Mouse (Mus musculus): ENCODE measurements around the gene Pcna. TPM values are rescaled to one million over a fixed set of nuclear protein-coding genes. Genes with fewer than 3 reads are reported as not detected.
A peak's percentile ranks its signal among the peaks of the same experiment; 100 is the strongest.
"Not testable (repeated sequence)": the region's sequence is repeated elsewhere in the genome, so short reads cannot be mapped to it uniquely, and the experiment has no call there.

Gene Pcna
- total RNA-seq (2015; ENCODE audit: low replicate concordance), result 310 and 324 TPM in 2 replicates
- total RNA-seq (2017; ENCODE audit: low replicate concordance), result 228 and 255 TPM in 2 replicates

- peak; percentile 95 for ATAC-seq (replicated peaks; ENCODE audit: low FRiP score, poor library complexity, severe bottlenecking)
Measured at GRCm38 (mm10) chr2:132252542-132253528, at the start of gene Pcna. TSS of gene Pcna (minus strand) at chr2:132253314.

DNA sequence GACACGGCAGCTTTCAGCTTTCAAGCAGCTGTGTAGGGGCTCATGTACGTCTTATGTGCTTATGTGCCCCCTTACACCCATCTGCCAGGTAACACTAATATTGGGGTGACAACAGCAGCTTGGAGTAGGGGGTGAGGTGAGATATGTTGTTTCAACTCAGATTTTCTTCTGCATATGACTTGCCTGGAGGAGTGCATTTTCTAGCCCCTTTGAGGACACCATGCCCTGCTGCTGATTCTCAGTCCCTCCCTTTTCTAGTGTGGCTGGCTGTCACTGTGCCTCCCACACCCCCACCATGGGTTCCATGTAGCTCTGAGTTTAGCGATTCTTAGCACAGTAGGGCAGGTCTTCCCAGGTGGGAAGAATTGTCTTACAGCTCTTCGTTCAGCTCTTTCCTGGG is 48.3 kb upstream of the Pcna start:
- no peak for ATAC-seq (replicated peaks; ENCODE audit: low FRiP score, poor library complexity, severe bottlenecking)

DNA sequence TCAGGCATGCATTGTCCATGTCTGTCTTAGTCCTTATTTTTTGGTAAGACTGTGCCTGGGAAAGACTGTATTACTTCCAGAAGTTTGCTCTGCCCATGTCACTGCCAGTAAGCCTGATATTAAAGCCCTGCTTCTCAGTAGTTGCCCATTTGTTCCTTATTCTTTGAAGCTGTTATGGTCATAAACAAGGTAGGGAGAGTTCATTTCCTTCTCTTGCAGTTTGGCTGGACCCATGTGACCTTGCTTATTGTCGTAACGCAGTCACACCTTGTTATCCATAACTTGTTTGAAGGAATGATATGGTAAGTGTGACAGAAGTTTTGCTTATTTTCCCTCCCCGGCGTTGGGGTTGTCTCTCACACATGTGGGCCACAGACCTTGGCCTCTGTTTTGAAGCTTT is 45.1 kb upstream of the Pcna start:
- ATAC-seq (replicated peaks; ENCODE audit: low FRiP score, poor library complexity, severe bottlenecking), result no peak

DNA sequence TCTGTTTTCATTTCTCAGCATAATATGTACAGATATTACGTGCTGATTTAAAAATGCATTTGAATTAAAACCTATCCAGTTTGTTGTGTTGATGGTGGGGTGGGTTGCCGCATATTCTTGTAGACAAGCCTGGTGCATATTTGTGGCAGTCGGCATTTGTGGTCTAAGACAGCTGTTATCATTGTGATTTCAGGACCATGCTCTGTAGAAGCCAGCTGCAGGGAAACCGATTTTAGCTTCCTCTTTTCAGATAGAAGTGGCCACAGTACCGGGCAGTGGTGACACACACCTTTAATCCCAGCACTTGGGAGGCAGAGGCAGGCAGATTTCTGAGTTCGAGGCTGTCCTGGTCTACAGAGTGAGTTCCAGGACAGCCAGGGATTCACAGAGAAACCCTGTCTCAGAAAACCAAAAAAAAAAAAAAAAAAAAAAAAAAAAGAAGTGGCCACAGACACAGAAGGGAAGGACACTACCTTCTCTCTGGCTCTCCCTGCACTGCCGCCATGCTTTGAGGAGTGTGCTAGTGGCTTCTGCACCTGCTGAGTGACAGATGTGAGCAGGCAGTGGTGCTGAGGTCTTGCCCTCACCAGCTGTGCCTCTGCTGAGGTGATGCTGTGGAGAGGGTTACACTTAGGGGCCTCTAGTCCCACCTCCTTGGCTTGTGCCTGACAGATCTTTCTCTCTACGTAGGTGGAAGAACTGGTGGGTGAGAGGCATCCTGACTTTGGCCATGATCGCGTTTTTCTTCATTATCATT is 40.8 kb upstream of the Pcna start:
- no peak for ATAC-seq (replicated peaks; ENCODE audit: low FRiP score, poor library complexity, severe bottlenecking)

DNA sequence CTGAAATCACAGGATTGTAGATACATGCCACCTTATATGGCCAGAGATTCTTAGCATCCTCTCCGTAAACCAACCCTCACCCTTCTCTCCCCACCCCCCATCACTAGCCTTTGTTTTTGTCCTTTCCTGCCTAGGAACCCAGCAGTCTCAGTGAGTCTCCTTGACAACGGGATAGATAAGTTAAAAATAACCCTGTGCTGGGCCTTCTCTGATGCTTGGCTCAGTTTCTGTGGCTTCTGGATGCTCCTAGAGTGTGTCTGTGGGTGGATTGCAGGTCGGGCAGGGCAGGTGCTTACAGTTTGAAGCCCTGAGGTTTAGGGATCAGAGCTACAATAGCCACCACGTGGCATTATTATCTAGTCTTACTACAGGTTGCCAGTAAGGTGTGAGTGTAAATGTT is 39.0 kb upstream of the Pcna start:
- ATAC-seq (replicated peaks; ENCODE audit: low FRiP score, poor library complexity, severe bottlenecking), result no peak

GRCm38 (mm10) chr2:132291265-132291664 is 38.2 kb upstream of the Pcna start:
- ATAC-seq (replicated peaks; ENCODE audit: low FRiP score, poor library complexity, severe bottlenecking), result no peak

GRCm38 (mm10) chr2:132290808-132291207 is 37.7 kb upstream of the Pcna start:
- ATAC-seq (replicated peaks; ENCODE audit: low FRiP score, poor library complexity, severe bottlenecking), result no peak

GRCm38 (mm10) chr2:132289213-132289612 is 36.1 kb upstream of the Pcna start:
- ATAC-seq (replicated peaks; ENCODE audit: low FRiP score, poor library complexity, severe bottlenecking), result not testable (repeated sequence)

GRCm38 (mm10) chr2:132286376-132287076 is 33.4 kb upstream of the Pcna start:
- ATAC-seq (replicated peaks; ENCODE audit: low FRiP score, poor library complexity, severe bottlenecking), result no peak

- ATAC-seq (replicated peaks; ENCODE audit: low FRiP score, poor library complexity, severe bottlenecking), result not testable (repeated sequence)
Measured at GRCm38 (mm10) chr2:132285722-132286121, 32.6 kb upstream of the Pcna start.

GRCm38 (mm10) chr2:132284492-132285139 is 31.5 kb upstream of the Pcna start:
- no peak for ATAC-seq (replicated peaks; ENCODE audit: low FRiP score, poor library complexity, severe bottlenecking)

DNA sequence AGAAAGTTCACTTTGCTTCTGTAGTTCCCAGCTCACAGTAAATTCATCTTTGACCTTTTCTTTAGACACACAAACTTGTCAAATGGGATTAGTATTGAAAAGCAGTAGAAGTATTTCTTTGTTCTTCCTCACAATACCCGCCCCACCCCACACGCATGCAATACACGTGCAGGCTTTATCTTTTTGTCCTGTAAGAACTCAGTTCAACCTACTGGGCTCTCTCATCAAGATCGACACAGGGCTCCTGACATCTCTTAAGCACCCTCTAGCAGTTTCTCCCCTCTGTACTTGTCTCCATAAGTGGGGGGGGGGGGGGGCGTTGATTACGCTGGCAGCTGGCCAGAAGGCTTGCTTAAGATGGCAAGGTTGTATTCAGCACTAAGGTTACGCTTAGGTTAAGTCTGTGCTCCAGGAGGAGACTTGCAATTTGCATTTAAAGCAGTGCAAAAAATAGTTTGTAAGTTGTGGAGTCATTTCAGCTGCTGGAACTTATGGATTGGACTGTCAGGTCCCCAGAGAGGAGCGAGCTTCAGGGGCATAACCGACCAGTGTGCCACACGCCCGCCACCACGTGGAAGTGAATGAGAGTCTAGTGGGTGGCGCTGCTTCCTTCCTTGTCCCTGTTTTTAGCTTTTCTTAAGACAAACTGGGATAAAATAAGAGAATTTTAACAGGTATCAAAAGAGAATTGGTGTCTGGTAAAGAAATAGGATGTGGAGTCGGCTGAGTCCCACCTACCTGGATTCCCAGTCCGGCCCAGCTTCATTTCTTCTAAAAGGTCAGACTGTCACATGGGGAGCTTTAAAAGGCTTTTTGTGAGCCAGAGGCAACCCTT is 30.3 kb upstream of the Pcna start:
- no peak for ATAC-seq (replicated peaks; ENCODE audit: low FRiP score, poor library complexity, severe bottlenecking)

DNA sequence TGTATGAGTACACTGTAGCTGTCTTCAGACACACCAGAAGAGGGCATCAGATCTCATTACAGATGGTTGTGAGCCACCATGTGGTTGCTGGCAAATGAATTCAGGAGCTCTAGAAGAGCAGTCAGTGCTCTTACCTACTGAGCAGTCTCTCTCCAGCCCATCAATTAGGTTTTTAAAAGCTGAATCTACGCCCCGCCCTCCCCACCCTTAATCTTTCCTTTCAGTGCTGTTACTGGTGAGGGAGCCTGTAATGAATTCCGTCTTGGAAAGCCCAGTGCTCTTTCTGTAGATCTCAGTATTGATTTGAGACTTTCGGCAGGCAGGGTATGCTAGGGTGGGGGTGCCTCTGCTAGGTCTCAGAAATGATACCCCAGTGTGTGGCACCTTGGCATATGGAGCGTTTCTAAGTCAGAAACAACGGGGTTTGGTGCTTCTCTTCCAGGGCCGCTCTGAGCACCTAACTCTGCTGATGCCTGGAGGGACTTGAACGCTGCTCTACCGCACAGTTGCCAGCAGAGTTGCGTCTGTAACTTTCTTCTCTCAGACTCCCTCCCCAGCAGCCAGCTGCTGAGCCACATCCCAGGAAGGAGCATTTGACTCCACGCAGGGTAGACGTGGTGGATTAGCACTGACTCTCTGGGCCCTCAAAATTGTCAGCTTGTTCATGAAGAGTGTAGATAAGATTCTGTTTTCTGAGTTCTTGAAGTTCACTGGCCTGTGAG is 29.5 kb upstream of the Pcna start:
- ATAC-seq (replicated peaks; ENCODE audit: low FRiP score, poor library complexity, severe bottlenecking), result no peak

DNA sequence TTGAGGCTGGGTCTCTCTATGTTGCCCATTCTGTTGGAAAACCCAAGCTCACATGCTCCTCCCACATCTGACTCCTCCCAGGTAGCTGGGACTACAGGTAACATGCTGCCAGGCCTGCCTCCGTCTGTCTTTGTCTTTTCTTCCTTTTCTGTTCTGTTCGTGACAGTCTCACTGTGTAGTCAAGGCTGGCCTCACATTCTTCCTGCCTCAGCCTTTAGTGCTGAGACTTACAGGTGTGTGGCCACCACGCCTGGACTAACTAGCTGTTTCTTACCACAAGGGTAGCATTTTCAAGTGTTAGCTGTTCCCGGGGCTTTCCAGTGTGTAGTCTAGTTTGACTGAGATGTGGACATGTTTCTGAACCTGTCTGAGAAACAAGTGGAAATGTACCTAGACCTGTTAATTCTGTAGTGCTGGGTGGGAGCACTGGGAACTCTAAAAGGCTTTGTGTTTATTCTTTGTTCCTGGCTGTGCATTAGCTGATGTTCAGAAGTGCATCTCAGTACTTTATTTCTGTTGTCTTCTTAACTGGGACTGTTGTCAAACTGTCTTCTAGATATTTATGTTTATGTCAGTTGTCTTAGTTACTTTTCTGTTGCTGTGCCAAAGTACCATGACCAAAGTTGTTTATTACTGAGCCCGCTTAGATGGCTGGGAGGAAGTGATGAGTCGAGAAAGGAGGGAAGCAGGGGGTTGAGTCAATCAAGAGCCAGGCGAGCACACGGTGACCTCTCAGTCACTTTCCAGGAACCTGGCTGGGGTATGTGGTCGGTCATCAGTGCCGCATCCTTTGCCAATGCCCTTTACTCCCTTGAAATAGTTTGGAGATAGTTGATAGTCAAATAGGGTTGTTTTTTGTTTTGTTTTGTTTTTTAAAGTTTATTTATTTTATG is 28.7 kb upstream of the Pcna start:
- no peak for ATAC-seq (replicated peaks; ENCODE audit: low FRiP score, poor library complexity, severe bottlenecking)

DNA sequence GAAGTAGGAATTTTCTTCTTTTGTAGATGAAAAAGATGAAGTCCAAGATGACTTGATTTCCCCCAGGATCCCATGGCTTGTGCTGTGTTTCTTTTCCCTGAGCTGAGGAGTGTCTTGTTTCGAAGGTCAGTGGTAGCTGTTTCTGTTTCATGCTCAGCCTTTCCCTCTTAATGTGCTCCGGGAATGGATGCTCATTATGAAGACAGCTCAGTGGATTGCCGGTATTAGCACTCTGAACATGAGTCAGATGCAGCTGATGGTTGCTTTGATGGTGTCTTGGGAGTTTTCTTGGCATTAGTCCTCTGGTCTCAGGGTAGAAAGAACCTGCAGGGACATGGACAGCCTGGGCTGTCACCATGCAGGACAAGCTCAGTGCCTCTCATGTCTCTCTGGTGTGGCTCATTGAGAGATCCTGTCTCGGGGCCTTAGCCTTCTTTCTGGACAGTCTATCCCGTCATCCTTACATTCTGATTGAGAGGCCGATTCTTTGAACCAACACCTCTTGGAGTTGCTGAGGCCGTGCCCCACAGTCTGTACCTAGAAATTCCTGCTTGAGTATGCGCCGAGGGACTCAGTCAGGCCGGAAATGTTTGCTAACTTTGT is 27.5 kb upstream of the Pcna start:
- ATAC-seq (replicated peaks; ENCODE audit: low FRiP score, poor library complexity, severe bottlenecking), result no peak

DNA sequence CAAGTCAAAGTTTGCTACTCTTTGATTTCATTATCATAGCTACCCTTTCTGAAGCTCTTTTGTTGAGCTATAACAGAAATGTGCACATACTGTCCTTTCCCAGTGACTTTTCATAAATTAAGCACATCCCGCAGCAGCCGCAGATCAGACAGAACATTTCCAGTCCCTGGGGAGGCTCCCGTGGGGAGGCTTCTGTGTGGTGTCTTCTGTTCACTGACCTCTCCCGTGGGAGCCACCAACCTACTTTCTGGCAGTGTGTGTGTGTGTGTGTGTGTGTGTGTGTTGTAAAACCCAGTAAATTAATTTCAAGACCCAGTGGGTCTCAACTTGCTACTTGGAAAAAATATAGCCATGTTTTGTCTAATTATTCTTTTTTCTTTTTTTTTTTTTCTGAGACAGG is 26.9 kb upstream of the Pcna start:
- ATAC-seq (replicated peaks; ENCODE audit: low FRiP score, poor library complexity, severe bottlenecking), result no peak
